Mouse (Mus musculus): Measurements from ENCODE around the gene Cdyl2.

DNA sequence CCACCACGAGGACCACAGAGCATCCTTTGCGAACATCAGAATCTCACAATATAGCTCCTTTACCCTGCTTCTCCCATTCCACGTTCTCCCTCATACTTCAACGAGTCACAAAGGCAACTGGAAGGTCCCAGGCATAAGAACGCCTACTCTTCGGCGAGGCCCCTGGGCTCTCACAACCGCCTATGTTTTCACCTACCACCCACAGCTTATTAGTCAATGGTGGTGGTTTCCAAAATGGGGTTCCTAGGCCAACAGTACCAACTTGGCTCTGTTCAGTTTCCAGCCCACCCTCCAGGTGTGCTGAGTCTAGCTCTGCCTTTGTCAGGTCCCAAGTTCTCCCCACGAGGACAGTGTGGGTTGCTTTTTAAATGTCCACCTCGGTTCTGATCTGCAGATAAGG, 114.0 kb downstream of the Cdyl2 start:
- no peak for TF ChIP-seq POLR2A (IDR thresholded peaks at IDR 0.05; ENCODE audit: insufficient read depth, low read length)
- no peak for TF ChIP-seq CTCF (IDR thresholded peaks at IDR 0.05; ENCODE audit: low read depth, low read length)
